31 mouse cellular contexts compared by ENCODE assay signal in genomic region chr19:31950793-31951489, GRCm38 (mm10).
DNase-seq lines count a peak whose midpoint lies in the region; ATAC-seq and TF ChIP-seq lines count a peak whose summit lies in the region.
"Had no signal": no experiment of that assay in that cellular context is flagged by ENCODE, and none has a peak within 500 bp of the region (broad histone marks: within the 10 kb centered on the region; RNA-seq: fewer than 3 reads in every experiment).

No protein-coding gene starts in this region.

- no peak overlapping the region for H3K4me2 ChIP-seq in forebrain, postnatal 0 days (ENCODE audit: low read depth)
- no peak overlapping the region for H3K4me2 ChIP-seq in liver, postnatal 0 days (ENCODE audit: low read depth, low read length)
- no peak overlapping the region for H3K4me2 ChIP-seq in liver, embryonic 12.5 days
- H3K4me2 ChIP-seq: embryonic facial prominence, embryonic 12.5 days; embryonic facial prominence, embryonic 15.5 days; forebrain, embryonic 12.5 days; forebrain, embryonic 15.5 days; heart, embryonic 12.5 days; heart, embryonic 15.5 days; hindbrain, embryonic 13.5 days had no signal

- ATAC-seq in forebrain, postnatal 0 days = no peak
- no peak for ATAC-seq in liver, postnatal 0 days
- ATAC-seq in liver, embryonic 12.5 days = no peak
- 0 out of 2 replicates have a peak, but pooled peaks have one; percentile 40 for ATAC-seq in monocyte, adult 5-6 weeks (replicated peaks; ENCODE audit: insufficient number of reproducible peaks, low FRiP score, low TSS enrichment, poor library complexity, severe bottlenecking)
- ATAC-seq: forebrain, embryonic 15.5 days; hindbrain, embryonic 16.5 days; intestine, postnatal 0 days; Patski had no signal

- H3K9me3 ChIP-seq in forebrain, postnatal 0 days (ENCODE audit: low read length) = no peaks in the 10 kb centered on the region
- H3K9me3 ChIP-seq in forebrain, embryonic 10.5 days = no peaks in the 10 kb centered on the region
- H3K9me3 ChIP-seq in liver, postnatal 0 days (ENCODE audit: low read length) = no peaks in the 10 kb centered on the region
- H3K9me3 ChIP-seq in liver, embryonic 12.5 days (replicated peaks) = no peaks in the 10 kb centered on the region
- H3K9me3 ChIP-seq: embryonic facial prominence, embryonic 12.5 days; embryonic facial prominence, embryonic 15.5 days; forebrain, embryonic 12.5 days; forebrain, embryonic 15.5 days; G1E; heart, embryonic 12.5 days; heart, embryonic 15.5 days; hindbrain, embryonic 10.5 days; hindbrain, embryonic 13.5 days had no signal

- H3K27ac ChIP-seq in forebrain, postnatal 0 days (ENCODE audit: low read depth, low read length) = no peak overlapping the region
- no peak overlapping the region for H3K27ac ChIP-seq in forebrain, embryonic 10.5 days
- H3K27ac ChIP-seq in liver, postnatal 0 days (ENCODE audit: low read depth) = peak overlapping the region; percentile 36
- no peak overlapping the region for H3K27ac ChIP-seq in liver, embryonic 12.5 days
- H3K27ac ChIP-seq in macrophage = peak overlapping the region; percentile 95
- H3K27ac ChIP-seq: embryonic facial prominence, embryonic 12.5 days; embryonic facial prominence, embryonic 15.5 days; forebrain, embryonic 12.5 days; forebrain, embryonic 15.5 days; heart, embryonic 15.5 days; hindbrain, embryonic 10.5 days; hindbrain, embryonic 13.5 days had no signal

- TF ChIP-seq EP300 in liver, postnatal 0 days (IDR thresholded peaks at IDR 0.05; ENCODE audit: low read depth) = no peak

- no peak overlapping the region for H3K4me3 ChIP-seq in forebrain, postnatal 0 days (ENCODE audit: low read depth, low read length)
- H3K4me3 ChIP-seq in forebrain, embryonic 10.5 days = no peak overlapping the region
- no peak overlapping the region for H3K4me3 ChIP-seq in liver, postnatal 0 days (ENCODE audit: low read depth, low read length)
- no peak overlapping the region for H3K4me3 ChIP-seq in liver, embryonic 12.5 days
- H3K4me3 ChIP-seq in macrophage (ENCODE audit: inconsistent target) = no peak overlapping the region; the same call in 1 of the 2 replicates
- H3K4me3 ChIP-seq: embryonic facial prominence, embryonic 12.5 days; embryonic facial prominence, embryonic 15.5 days; forebrain, embryonic 12.5 days; forebrain, embryonic 15.5 days; heart, embryonic 12.5 days; heart, embryonic 15.5 days; hindbrain, embryonic 10.5 days; hindbrain, embryonic 13.5 days had no signal

- TF ChIP-seq CTCF in forebrain, postnatal 0 days (IDR thresholded peaks at IDR 0.05; ENCODE audit: low read depth) = no peak
- TF ChIP-seq CTCF in liver, postnatal 0 days (IDR thresholded peaks at IDR 0.05; ENCODE audit: low read depth) = no peak

- no peak overlapping the region for H3K9ac ChIP-seq in forebrain, postnatal 0 days
- no peak overlapping the region for H3K9ac ChIP-seq in liver, postnatal 0 days (replicated peaks)
- no peak overlapping the region for H3K9ac ChIP-seq in liver, embryonic 12.5 days
- H3K9ac ChIP-seq: embryonic facial prominence, embryonic 12.5 days; embryonic facial prominence, embryonic 15.5 days; forebrain, embryonic 12.5 days; forebrain, embryonic 15.5 days; heart, embryonic 12.5 days; heart, embryonic 15.5 days; hindbrain, embryonic 13.5 days had no signal

- no peaks in the 10 kb centered on the region for H3K79me2 ChIP-seq in macrophage (ENCODE audit: inconsistent target)

- H3K4me1 ChIP-seq in forebrain, postnatal 0 days (ENCODE audit: insufficient read depth) = no peaks in the 10 kb centered on the region
- no peaks in the 10 kb centered on the region for H3K4me1 ChIP-seq in forebrain, embryonic 10.5 days
- 0 out of 2 replicates have a peak, but pooled peaks cover under 1% of the 10 kb centered on the region for H3K4me1 ChIP-seq in liver, postnatal 0 days (ENCODE audit: insufficient read depth)
- no peaks in the 10 kb centered on the region for H3K4me1 ChIP-seq in liver, embryonic 12.5 days
- H3K4me1 ChIP-seq: embryonic facial prominence, embryonic 12.5 days; embryonic facial prominence, embryonic 15.5 days; forebrain, embryonic 12.5 days; forebrain, embryonic 15.5 days; heart, embryonic 12.5 days; heart, embryonic 15.5 days; hindbrain, embryonic 10.5 days; hindbrain, embryonic 13.5 days had no signal

- 60% methylated on average over 7 of the region's 7 CpGs for WGBS in forebrain, postnatal 0 days
- WGBS in forebrain, embryonic 10.5 days = 78% methylated on average over 7 of the region's 7 CpGs
- WGBS in liver, postnatal 0 days (ENCODE audit: insufficient replicate concordance) = 45% methylated on average over 7 of the region's 7 CpGs
- WGBS in liver, embryonic 12.5 days (ENCODE audit: insufficient replicate concordance) = 39% methylated on average over 7 of the region's 7 CpGs
- 3% methylated on average over 7 of the region's 7 CpGs for WGBS in macrophage (ENCODE audit: missing documents)

- H3K27me3 ChIP-seq in forebrain, postnatal 0 days (ENCODE audit: insufficient read depth, low read length) = no peaks in the 10 kb centered on the region
- no peaks in the 10 kb centered on the region for H3K27me3 ChIP-seq in forebrain, embryonic 10.5 days (ENCODE audit: poor library complexity, severe bottlenecking)
- no peaks in the 10 kb centered on the region for H3K27me3 ChIP-seq in liver, postnatal 0 days (ENCODE audit: insufficient read depth, low read length)
- no peaks in the 10 kb centered on the region for H3K27me3 ChIP-seq in liver, embryonic 12.5 days (replicated peaks)
- H3K27me3 ChIP-seq: CH12.LX; embryonic facial prominence, embryonic 12.5 days; embryonic facial prominence, embryonic 15.5 days; forebrain, embryonic 12.5 days; forebrain, embryonic 15.5 days; heart, embryonic 12.5 days; heart, embryonic 15.5 days; hindbrain, embryonic 13.5 days had no signal

- DNase-seq in forebrain, postnatal 0 days = peak; percentile 8
- no peak for DNase-seq in forebrain, embryonic 10.5 days (ENCODE audit: extremely low spot score, low spot score)
- DNase-seq in liver, postnatal 0 days = no peak
- DNase-seq in urinary bladder, postnatal 14 days (ENCODE audit: low spot score) = no peak
- no peak for DNase-seq in left cerebral cortex, adult 11 months (ENCODE audit: low spot score)
- DNase-seq: adrenal gland, postnatal 10 days; adrenal gland, postnatal 36 days; B cell, adult 2 months; cerebellum, adult 11 months; cerebellum, adult 2 months; cerebellum, adult 9-11 months; gastrocnemius, postnatal 10 days; gastrocnemius, postnatal 36 days; heart, postnatal 10 days; heart, postnatal 36 days had no signal

- H3K36me3 ChIP-seq in forebrain, postnatal 0 days (ENCODE audit: insufficient read depth) = no peaks in the 10 kb centered on the region
- H3K36me3 ChIP-seq in forebrain, embryonic 10.5 days (replicated peaks) = no peaks in the 10 kb centered on the region
- H3K36me3 ChIP-seq in liver, postnatal 0 days (replicated peaks; ENCODE audit: insufficient read depth, low read length) = 0 out of 2 replicates have a peak, but pooled peaks cover 2% of the 10 kb centered on the region
- peaks cover 2% of the 10 kb centered on the region; the same call in 1 of the 2 replicates for H3K36me3 ChIP-seq in liver, embryonic 12.5 days
- H3K36me3 ChIP-seq in macrophage (ENCODE audit: inconsistent target) = no peaks in the 10 kb centered on the region
- H3K36me3 ChIP-seq: embryonic facial prominence, embryonic 12.5 days; embryonic facial prominence, embryonic 15.5 days; forebrain, embryonic 12.5 days; forebrain, embryonic 15.5 days; G1E; heart, embryonic 12.5 days; heart, embryonic 15.5 days; hindbrain, embryonic 10.5 days; hindbrain, embryonic 13.5 days had no signal

Comparison
In these comparisons a context has a peak if more than half of its experiments do, and no peak if none do; other contexts are left out.
1. H3K27ac ChIP-seq: peak in liver, postnatal 0 days (single experiment) and macrophage (single experiment); none in forebrain, postnatal 0 days (single experiment), forebrain, embryonic 10.5 days (single experiment) and liver, embryonic 12.5 days (single experiment).